Mouse (Mus musculus): ENCODE measurements around the gene Igflr1. TPM values are rescaled to one million over a fixed set of nuclear protein-coding genes. Genes with fewer than 3 reads are reported as not detected.

Gene Igflr1
- polyA plus RNA-seq, 1 experiment = not detected

- peak within 1 kb of the TSS; percentile 63 for H3K4me3 ChIP-seq (ENCODE audit: insufficient read depth, low read depth, low read length)
- no peak within 1 kb of the TSS; the same call in 1 of the 2 replicates for H3K27ac ChIP-seq (ENCODE audit: insufficient read depth, low read depth, low read length)
- TF ChIP-seq POLR2A (IDR thresholded peaks at IDR 0.05; ENCODE audit: insufficient read depth, low read depth, low read length) = 0 out of 2 replicates have a peak, but pooled peaks have one; percentile 48
- TF ChIP-seq CTCF (IDR thresholded peaks at IDR 0.05; ENCODE audit: insufficient read depth, low read depth, low read length) = no peak
- H3K4me1 ChIP-seq (ENCODE audit: control insufficient read depth, insufficient read depth, low read length) = peaks cover 21% of the 10 kb centered on the region
- WGBS = under 1% methylated on average over 20 of the region's 20 CpGs
Measured at GRCm38 (mm10) chr7:30559443-30559954, 5.7 kb upstream of the Igflr1 start, which contains the start of gene Lin37. Gene Lin37, minus strand, starts transcription at chr7:30559838.

- no peak for TF ChIP-seq CTCF (IDR thresholded peaks at IDR 0.05; ENCODE audit: insufficient read depth, low read depth, low read length)
- no peak for TF ChIP-seq POLR2A (IDR thresholded peaks at IDR 0.05; ENCODE audit: insufficient read depth, low read depth, low read length)
- WGBS = 65% methylated on average over 2 of the region's 2 CpGs
- H3K4me1 ChIP-seq (ENCODE audit: control insufficient read depth, insufficient read depth, low read length) = peaks cover 21% of the 10 kb centered on the region
- H3K4me3 ChIP-seq (ENCODE audit: insufficient read depth, low read depth, low read length) = no peak overlapping the region
- H3K27ac ChIP-seq (ENCODE audit: insufficient read depth, low read depth, low read length) = no peak overlapping the region
Measured at GRCm38 (mm10) chr7:30560296-30560695, 4.9 kb upstream of the Igflr1 start.

- H3K4me1 ChIP-seq (ENCODE audit: control insufficient read depth, insufficient read depth, low read length) = peaks cover 21% of the 10 kb centered on the region
- no peak for TF ChIP-seq CTCF (IDR thresholded peaks at IDR 0.05; ENCODE audit: insufficient read depth, low read depth, low read length)
- no peak for TF ChIP-seq POLR2A (IDR thresholded peaks at IDR 0.05; ENCODE audit: insufficient read depth, low read depth, low read length)
- H3K4me3 ChIP-seq (ENCODE audit: insufficient read depth, low read depth, low read length) = peak overlapping the region; percentile 65
- WGBS = under 1% methylated on average over 27 of the region's 27 CpGs
- H3K27ac ChIP-seq (ENCODE audit: insufficient read depth, low read depth, low read length) = peak overlapping the region; percentile 84
Measured at GRCm38 (mm10) chr7:30562526-30563116, 2.6 kb upstream of the Igflr1 start.

- no peak; the same call in 1 of the 2 replicates for TF ChIP-seq POLR2A (IDR thresholded peaks at IDR 0.05; ENCODE audit: insufficient read depth, low read depth, low read length)
- under 1% methylated on average over 45 of the region's 45 CpGs for WGBS
Measured at GRCm38 (mm10) chr7:30563117-30563905, 1.9 kb upstream of the Igflr1 start, which contains the start of the genes U2af1l4, Gm49396 and Psenen. Gene U2af1l4, plus strand, starts transcription at chr7:30563301. Gene Gm49396, plus strand, starts transcription at chr7:30563344. Gene Psenen, minus strand, starts transcription at chr7:30563627.

GRCm38 (mm10) chr7:30563906-30564280, 1.3 kb upstream of the Igflr1 start:
- peaks cover 12% of the 10 kb centered on the region for H3K4me1 ChIP-seq (ENCODE audit: control insufficient read depth, insufficient read depth, low read length)
- WGBS = 18% methylated on average over 6 of the region's 6 CpGs
- peak overlapping the region; percentile 69 for H3K4me3 ChIP-seq (ENCODE audit: insufficient read depth, low read depth, low read length)
- H3K27ac ChIP-seq (ENCODE audit: insufficient read depth, low read depth, low read length) = 0 out of 2 replicates have a peak overlapping the region, but pooled peaks have one; percentile 4
- TF ChIP-seq POLR2A (IDR thresholded peaks at IDR 0.05; ENCODE audit: insufficient read depth, low read depth, low read length) (no peak), CTCF (IDR thresholded peaks at IDR 0.05; ENCODE audit: insufficient read depth, low read depth, low read length) (no peak)

More at GRCm38 (mm10) chr7:30563117-30563905, 1.9 kb upstream of the Igflr1 start, which contains the start of the genes U2af1l4, Gm49396 and Psenen:
- peaks cover 15% of the 10 kb centered on the region for H3K4me1 ChIP-seq (ENCODE audit: control insufficient read depth, insufficient read depth, low read length)
- peak within 1 kb of the TSS; percentile 84 for H3K27ac ChIP-seq (ENCODE audit: insufficient read depth, low read depth, low read length)
- H3K4me3 ChIP-seq (ENCODE audit: insufficient read depth, low read depth, low read length) = peak within 1 kb of the TSS; percentile 69

- 83% methylated on average over 9 of the region's 9 CpGs for WGBS
- Histone ChIP-seq H3K27ac (ENCODE audit: insufficient read depth, low read depth, low read length) (no peak overlapping the region), H3K4me1 (ENCODE audit: control insufficient read depth, insufficient read depth, low read length) (peaks cover 10% of the 10 kb centered on the region), H3K4me3 (ENCODE audit: insufficient read depth, low read depth, low read length) (no peak overlapping the region)
- no peak for TF ChIP-seq POLR2A (IDR thresholded peaks at IDR 0.05; ENCODE audit: insufficient read depth, low read depth, low read length)
- TF ChIP-seq CTCF (IDR thresholded peaks at IDR 0.05; ENCODE audit: insufficient read depth, low read depth, low read length) = no peak
Measured at GRCm38 (mm10) chr7:30566033-30566432, 806 bp downstream of the Igflr1 start.

GRCm38 (mm10) chr7:30567555-30567954, 2.3 kb downstream of the Igflr1 start:
- peaks cover 7% of the 10 kb centered on the region for H3K4me1 ChIP-seq (ENCODE audit: control insufficient read depth, insufficient read depth, low read length)
- 90% methylated on average over 11 of the region's 11 CpGs for WGBS
- no peak for TF ChIP-seq POLR2A (IDR thresholded peaks at IDR 0.05; ENCODE audit: insufficient read depth, low read depth, low read length)
- no peak for TF ChIP-seq CTCF (IDR thresholded peaks at IDR 0.05; ENCODE audit: insufficient read depth, low read depth, low read length)
- no peak overlapping the region for H3K27ac ChIP-seq (ENCODE audit: insufficient read depth, low read depth, low read length)
- H3K4me3 ChIP-seq (ENCODE audit: insufficient read depth, low read depth, low read length) = no peak overlapping the region

- TF ChIP-seq POLR2A (IDR thresholded peaks at IDR 0.05; ENCODE audit: insufficient read depth, low read depth, low read length) (no peak), CTCF (IDR thresholded peaks at IDR 0.05; ENCODE audit: insufficient read depth, low read depth, low read length) (no peak)
Measured at GRCm38 (mm10) chr7:30572389-30572788, 7.2 kb downstream of the Igflr1 start.

More at GRCm38 (mm10) chr7:30572389-30572788, 7.2 kb downstream of the Igflr1 start:
- Histone ChIP-seq H3K27ac (ENCODE audit: insufficient read depth, low read depth, low read length) (no peak overlapping the region), H3K4me1 (ENCODE audit: control insufficient read depth, insufficient read depth, low read length) (no peaks in the 10 kb centered on the region; the same call in 1 of the 2 replicates), H3K4me3 (ENCODE audit: insufficient read depth, low read depth, low read length) (no peak overlapping the region)
- WGBS = 84% methylated on average over 5 of the region's 5 CpGs
